Mouse (Mus musculus) macrophage (primary cell): Measurements from ENCODE around the gene Pak6. TPM values are rescaled to one million over a fixed set of nuclear protein-coding genes. Genes with fewer than 3 reads are reported as not detected.

Source experiments
- H3K27ac ChIP-seq: fragments of 350-480 bp; formaldehyde crosslinking; 2 replicates; pipeline ENCODE4 v1.9.0; 2021
- H3K36me3 ChIP-seq: fragments of 350-480 bp; formaldehyde crosslinking; 2 replicates; pipeline ENCODE4 v1.9.0; 2021; ENCODE audit errors: inconsistent target
- H3K4me3 ChIP-seq: fragments of 350-480 bp; formaldehyde crosslinking; 2 replicates; pipeline ENCODE4 v1.9.0; 2021; ENCODE audit errors: inconsistent target
- H3K79me2 ChIP-seq: fragments of 350-480 bp; formaldehyde crosslinking; 2 replicates; pipeline ENCODE4 v1.9.0; 2021; ENCODE audit errors: inconsistent target
- WGBS: methylation state at CpG from one replicate; pipeline ENCODE4 v1.1.7; 2026; ENCODE audit warnings: inconsistent platforms; ENCODE audit not compliant: missing documents; 5-methylcytosine and 5-hydroxymethylcytosine counted together
- polyA plus RNA-seq: library from polyadenylated mRNA; stranded (reverse); fragments of 250-400 nt; gene quantifications from 3 replicates; pipeline ENCODE4 v1.2.4, GENCODE M21; 2018; ENCODE audit warnings: inconsistent platforms

Gene Pak6
- polyA plus RNA-seq, 1 experiment from 2014 or later = not detected

DNA sequence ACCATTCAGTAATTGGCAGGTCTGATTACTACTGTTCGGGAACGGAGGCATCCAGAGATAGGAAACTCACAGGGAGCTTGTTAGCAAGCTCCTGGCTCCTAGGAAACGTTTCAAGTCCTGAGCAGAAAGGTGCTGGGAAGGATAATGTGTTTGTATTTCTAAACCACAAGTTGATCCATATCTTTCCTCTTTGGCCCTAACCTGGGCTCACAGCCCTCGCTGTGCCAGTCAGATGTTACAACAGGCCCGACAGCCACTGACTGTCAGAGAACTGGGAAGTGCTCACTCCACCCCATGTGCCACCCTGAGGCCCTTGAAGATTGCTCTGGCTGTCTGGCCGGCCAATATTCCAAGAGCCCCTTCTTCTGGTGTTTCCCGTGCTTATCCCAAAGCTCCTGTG, 11.4 kb downstream of the Pak6 start:
- WGBS = 62% methylated on average over 7 of the region's 7 CpGs
- Histone ChIP-seq H3K36me3 (no peaks in the 10 kb centered on the region), H3K4me3 (no peak overlapping the region), H3K27ac (no peak overlapping the region), H3K79me2 (no peaks in the 10 kb centered on the region)

DNA sequence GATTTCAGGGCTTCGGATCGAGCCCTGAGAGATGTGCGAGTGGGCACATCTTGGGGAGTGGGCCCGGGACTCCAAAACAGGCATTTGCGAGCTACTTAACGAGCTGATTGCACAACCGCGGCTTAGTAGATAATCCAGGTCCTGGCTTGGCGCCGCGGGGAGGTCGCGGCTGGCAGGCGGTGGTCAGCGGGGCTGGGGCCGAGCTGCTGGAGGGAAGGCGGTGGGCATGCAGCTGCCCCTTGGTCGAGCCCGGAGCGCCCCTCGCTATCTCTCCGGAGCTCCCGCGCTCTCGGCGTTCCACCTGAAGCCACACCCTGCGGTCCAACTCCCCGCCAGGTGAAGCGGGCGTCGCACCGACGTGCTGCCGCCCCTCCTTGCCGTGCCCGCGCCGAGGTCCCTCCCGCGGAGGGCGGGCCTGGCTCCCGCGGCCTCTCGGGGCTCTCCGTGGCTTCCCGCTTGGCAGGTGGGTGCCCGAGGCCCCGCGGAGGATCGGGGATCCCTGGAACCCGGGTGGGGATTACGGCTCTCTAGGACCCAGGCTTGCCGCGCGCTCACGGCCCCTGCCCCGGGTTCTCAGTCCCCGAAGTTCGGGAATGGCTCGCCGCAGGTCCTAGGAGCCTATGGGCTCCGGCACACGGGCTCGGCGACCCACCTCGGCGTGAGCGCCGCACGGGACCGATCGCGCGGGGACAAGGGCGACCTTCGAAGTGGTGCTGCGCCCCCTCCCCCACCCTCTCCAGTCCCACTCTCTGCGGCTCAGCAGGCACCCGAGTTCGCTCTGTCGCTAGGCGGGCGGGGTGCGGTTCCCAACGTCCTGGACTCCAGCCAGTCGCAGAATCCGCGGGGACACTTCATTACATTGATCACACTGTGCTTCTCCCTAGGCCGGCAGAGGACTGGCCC, 14.0 kb downstream of the Pak6 start:
- H3K4me3 ChIP-seq = no peak overlapping the region
- H3K79me2 ChIP-seq = no peaks in the 10 kb centered on the region
- no peak overlapping the region for H3K27ac ChIP-seq
- H3K36me3 ChIP-seq = no peaks in the 10 kb centered on the region
- WGBS = 5% methylated on average over 83 of the region's 89 CpGs

DNA sequence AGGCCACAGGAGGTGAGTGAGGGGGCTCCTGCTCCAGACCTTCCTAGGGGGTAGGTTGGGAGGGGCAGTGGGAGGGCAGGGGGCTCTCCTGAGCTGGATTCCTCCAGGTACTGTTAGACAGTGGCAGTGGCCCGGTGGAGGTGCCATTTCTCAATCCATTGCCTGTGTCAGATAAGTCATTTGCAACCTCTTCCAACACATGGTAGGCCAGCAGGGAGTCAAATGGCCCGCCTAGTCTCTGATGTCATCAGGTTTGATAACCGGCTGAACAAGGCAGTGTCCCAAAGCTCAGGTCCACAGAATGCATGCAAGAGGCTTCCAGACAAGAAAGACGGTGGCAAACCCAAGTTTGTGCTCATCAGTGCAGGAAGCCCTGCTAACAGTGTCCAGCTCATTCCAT, 14.7 kb downstream of the Pak6 start:
- H3K27ac ChIP-seq = no peak overlapping the region
- no peaks in the 10 kb centered on the region for H3K79me2 ChIP-seq
- 61% methylated on average over 4 of the region's 4 CpGs for WGBS
- no peak overlapping the region for H3K4me3 ChIP-seq
- no peaks in the 10 kb centered on the region for H3K36me3 ChIP-seq

DNA sequence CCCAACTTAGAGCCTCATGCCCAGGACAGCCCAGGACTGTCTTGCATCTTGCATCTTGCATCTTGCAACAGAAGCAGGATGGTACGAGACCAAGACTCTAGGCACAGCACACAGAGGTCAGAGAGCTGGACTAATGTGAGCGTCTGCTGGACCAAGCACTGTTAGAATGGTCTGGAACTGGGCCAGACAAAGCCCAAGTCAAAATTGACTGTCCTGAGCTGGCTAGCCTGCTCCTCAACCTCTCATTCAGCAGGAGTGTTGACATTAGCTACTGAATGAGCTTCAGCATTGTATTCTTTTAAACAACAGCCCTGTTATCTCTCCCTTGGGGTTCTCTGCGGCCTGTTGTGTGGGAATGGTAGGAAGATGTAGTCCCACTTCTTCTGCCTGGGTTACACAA, 16.5 kb downstream of the Pak6 start:
- WGBS = 97% methylated on average over 3 of the region's 3 CpGs
- H3K79me2 ChIP-seq = no peaks in the 10 kb centered on the region
- no peak overlapping the region for H3K27ac ChIP-seq
- H3K36me3 ChIP-seq = no peaks in the 10 kb centered on the region
- H3K4me3 ChIP-seq = no peak overlapping the region

DNA sequence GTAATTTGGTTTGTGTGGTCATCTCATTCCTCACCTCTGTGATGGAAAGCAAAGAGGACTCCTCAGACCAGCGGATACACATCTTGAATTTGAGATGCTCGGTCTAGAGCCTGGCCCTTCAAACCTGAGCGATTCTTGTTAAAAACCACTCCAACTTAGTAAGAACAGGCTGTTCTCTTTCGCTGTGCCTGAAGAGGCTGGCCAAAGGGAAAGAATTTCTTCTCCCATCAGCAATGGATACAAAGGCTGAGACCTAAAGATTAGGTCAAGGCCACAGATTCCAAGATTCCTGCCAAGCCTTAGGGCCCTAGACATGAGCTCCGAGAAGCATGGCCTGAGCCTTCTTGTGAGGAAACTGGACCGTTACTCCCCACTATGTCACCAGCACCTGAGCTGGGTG, 17.8 kb downstream of the Pak6 start:
- Histone ChIP-seq H3K27ac (no peak overlapping the region), H3K36me3 (no peaks in the 10 kb centered on the region), H3K79me2 (no peaks in the 10 kb centered on the region), H3K4me3 (no peak overlapping the region)
- WGBS = 96% methylated on average over 6 of the region's 6 CpGs

DNA sequence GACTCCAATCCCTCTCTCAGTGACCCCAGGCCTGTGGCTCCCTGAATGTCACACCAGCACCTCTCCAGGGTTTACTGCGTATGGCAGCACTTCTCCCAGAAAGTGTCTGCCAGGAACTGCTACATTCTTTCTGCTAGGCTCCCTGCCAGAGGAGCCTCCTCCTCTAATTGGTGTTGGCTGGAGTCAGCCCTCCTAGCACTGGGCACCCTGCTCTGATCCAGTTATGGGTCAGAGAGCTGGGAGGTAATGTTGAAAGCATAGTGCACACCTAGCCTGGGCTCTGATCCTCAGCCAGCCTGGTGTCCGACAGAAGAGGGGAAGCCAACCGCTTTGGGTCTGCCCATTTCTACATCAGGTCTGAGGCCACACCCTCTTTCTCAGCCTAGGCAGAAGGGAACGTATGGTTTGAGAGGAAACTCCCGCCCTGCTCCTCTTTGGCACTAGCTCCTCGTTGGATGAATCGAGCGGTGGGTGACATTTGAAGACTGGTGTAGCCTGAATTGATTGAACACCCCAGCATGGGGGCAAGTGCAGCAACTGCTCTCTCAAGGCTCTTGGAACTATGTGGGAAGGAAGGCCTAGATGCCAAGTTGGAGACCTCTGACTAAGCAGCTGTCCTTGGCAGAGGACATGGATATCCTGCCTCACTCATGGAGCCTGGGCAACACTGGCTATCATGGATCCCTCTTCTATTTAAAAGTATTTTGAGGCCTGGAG, 19.6 kb downstream of the Pak6 start:
- no peak overlapping the region for H3K4me3 ChIP-seq
- 68% methylated on average over 8 of the region's 8 CpGs for WGBS
- H3K79me2 ChIP-seq = no peaks in the 10 kb centered on the region
- no peak overlapping the region for H3K27ac ChIP-seq
- no peaks in the 10 kb centered on the region for H3K36me3 ChIP-seq

DNA sequence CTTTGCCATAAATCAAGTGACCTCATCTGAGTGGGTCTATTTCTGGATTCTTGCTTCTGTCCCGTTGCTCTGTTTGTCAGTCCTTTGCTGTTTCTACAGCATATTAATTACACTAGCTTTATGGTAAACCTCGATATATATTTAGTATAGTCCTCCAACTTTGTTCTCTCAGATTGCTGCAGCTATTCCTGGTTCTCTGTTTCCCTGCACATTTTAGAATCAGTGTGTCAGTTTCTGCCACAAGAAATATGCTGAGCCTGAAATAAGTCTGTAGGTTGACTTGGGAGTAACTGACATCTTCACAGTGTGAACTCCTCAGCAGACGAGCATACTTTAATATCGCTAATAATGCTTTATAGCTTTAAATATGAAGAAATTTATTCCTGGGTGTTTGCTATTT, 22.0 kb downstream of the Pak6 start:
- Histone ChIP-seq H3K4me3 (no peak overlapping the region), H3K36me3 (no peaks in the 10 kb centered on the region), H3K79me2 (no peaks in the 10 kb centered on the region), H3K27ac (no peak overlapping the region)
- 79% methylated on average over 4 of the region's 4 CpGs for WGBS

DNA sequence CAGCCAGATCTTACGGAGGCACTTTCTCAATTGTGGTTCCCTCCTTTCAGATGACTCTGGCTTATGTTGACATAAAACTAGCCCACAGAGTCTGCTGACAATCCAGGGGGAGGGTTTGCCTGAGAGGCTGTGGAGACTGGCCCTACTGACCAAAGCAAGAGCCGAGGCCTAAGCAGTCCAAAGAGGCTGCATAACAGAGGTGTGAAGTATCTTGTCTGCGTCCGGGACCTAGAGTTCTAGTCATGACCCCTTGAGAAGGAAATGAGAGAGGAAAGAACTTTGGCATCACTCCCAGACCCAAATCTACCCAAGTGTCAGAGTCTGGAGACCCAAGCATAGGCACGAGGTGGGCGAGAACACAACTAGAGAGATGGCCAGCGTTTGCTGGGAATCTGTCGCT, 23.6 kb downstream of the Pak6 start:
- 52% methylated on average over 8 of the region's 8 CpGs for WGBS
- H3K36me3 ChIP-seq = no peaks in the 10 kb centered on the region
- H3K4me3 ChIP-seq = no peak overlapping the region
- H3K27ac ChIP-seq = no peak overlapping the region
- H3K79me2 ChIP-seq = no peaks in the 10 kb centered on the region

DNA sequence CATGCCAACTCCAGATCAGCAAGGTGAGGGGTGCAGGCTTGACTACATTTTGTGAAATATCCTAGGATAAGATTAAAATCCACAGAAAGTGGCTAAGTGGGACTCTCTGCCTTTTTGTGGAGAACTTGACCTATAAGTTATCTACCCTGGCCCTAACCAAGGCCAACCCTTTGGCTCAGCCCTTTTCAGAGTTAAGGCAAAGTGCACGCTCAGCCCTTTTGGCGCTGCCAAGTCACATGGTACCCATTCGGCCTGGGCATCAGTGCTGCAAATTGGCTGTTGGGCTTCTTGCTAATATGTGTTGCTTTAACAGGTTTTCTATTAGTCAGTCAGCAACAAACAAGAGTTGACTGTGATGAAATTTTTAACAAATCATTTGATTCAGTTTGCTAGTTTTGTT, 24.7 kb downstream of the Pak6 start:
- no peak overlapping the region for H3K4me3 ChIP-seq
- no peaks in the 10 kb centered on the region for H3K36me3 ChIP-seq
- H3K27ac ChIP-seq = no peak overlapping the region
- 89% methylated on average over 3 of the region's 3 CpGs for WGBS
- H3K79me2 ChIP-seq = no peaks in the 10 kb centered on the region

DNA sequence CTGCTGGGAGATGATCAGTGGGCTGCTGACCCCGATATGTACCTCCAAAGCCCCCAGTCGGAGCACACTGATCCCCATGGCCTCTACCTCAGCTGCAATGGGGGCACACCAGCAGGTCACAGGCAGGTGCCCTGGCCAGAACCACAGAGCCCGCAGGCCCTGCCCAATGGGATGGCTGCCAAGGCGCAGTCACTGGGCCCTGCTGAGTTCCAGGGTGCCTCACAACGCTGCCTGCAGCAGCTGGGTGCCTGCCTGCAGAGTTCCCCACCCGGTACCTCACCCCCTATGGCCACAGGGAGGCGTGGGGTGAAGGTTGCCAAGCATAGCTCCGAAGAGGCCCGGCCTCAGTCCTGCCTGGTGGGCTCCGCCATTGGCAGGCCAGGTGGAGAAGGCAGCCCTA, 26.8 kb downstream of the Pak6 start:
- 81% methylated on average over 10 of the region's 10 CpGs for WGBS
- Histone ChIP-seq H3K79me2 (no peaks in the 10 kb centered on the region), H3K27ac (no peak overlapping the region), H3K4me3 (no peak overlapping the region), H3K36me3 (no peaks in the 10 kb centered on the region)

DNA sequence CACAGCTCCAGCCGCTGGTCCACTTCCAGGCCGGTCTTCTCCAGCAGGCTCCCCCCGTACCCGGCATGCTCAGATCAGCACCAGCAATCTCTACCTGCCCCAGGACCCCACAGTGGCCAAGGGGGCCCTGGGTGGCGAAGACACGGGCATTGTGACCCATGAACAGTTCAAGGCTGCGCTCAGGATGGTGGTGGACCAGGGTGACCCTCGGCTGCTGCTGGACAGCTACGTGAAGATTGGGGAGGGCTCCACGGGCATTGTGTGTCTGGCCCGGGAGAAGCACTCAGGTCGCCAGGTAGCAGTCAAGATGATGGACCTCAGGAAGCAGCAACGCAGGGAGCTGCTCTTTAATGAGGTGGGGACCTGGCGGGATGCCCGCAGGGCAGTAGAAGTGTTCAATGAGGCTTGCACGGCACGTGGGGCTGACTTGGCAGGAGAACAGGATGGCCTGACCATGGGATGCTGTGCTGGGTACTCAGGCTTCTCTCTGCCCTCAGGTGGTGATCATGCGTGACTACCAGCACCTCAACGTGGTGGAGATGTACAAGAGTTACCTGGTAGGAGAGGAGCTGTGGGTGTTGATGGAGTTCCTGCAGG, 30.4 kb downstream of the Pak6 start:
- H3K79me2 ChIP-seq = no peaks in the 10 kb centered on the region
- H3K27ac ChIP-seq = no peak overlapping the region
- H3K4me3 ChIP-seq = no peak overlapping the region
- H3K36me3 ChIP-seq = no peaks in the 10 kb centered on the region
- 88% methylated on average over 19 of the region's 19 CpGs for WGBS

DNA sequence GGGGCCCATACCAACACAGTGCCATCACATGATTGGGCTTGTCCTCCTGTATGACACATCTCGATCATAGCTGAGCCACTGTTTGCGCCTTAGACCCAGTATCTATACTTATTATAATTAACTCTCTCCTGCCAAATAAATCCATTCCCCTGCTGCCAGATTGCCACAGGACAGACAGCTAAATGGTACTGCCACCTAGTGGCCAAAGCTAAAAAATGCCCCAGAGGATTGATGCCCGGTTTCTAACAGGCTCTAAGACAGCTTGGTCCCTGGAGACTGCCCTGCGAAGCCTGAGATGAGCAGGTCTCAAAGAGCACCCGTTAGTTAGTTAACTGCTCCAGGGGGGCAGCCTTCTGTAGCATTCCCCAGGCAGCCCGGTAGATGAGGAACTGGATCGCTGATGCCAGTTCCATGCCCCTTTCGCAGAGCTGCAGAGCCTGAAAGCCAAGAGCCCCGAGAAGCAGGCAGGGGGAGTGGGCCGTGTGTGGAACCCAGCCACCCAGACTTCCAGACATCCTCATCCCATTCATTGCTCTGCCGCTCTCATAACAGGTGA, 32.7 kb downstream of the Pak6 start:
- Histone ChIP-seq H3K27ac (no peak overlapping the region), H3K4me3 (no peak overlapping the region), H3K36me3 (no peaks in the 10 kb centered on the region), H3K79me2 (no peaks in the 10 kb centered on the region)
- WGBS = 32% methylated on average over 11 of the region's 11 CpGs

DNA sequence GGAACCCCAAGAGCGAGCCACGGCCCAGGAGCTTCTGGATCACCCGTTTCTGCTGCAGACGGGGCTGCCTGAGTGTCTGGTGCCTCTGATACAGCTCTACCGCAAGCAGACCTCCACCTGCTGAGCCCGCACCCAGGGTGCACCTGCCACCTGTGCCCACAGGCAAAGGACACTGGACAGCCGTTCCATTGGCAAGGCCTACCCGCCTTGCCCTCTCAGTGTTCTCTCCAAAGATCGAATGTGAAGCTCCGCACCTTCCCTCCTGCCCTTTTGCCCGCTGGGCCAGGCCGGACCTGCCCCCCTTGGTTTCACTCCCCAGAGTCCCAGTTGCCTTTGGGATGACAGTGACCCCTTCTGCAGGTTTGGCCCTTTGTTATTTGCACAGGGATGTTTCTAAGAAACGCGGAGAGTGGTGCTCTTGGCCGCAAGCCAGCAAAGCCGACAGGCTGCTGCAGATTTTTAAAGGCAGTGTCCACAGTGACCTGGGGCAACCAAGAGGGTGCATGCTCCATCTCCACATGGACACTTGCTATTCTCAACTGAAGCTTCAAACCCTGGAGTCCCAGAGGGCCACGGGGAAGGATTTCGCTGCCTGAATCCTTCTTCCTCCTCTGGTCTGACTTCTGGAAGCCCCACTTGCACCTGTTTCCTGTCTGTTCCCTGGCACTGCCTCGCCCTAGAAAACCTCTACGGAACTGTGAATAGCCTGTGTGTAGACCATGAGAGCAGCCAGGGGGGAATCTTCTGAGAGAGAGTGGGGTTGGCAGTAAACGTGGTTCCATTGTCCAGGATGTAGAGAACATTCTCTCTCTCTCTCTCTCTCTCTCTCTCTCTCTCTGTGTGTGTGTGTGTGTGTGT, 33.6 kb downstream of the Pak6 start:
- H3K4me3 ChIP-seq = no peak overlapping the region
- H3K79me2 ChIP-seq = no peaks in the 10 kb centered on the region
- no peak overlapping the region for H3K27ac ChIP-seq
- WGBS = 42% methylated on average over 21 of the region's 21 CpGs
- no peaks in the 10 kb centered on the region for H3K36me3 ChIP-seq

DNA sequence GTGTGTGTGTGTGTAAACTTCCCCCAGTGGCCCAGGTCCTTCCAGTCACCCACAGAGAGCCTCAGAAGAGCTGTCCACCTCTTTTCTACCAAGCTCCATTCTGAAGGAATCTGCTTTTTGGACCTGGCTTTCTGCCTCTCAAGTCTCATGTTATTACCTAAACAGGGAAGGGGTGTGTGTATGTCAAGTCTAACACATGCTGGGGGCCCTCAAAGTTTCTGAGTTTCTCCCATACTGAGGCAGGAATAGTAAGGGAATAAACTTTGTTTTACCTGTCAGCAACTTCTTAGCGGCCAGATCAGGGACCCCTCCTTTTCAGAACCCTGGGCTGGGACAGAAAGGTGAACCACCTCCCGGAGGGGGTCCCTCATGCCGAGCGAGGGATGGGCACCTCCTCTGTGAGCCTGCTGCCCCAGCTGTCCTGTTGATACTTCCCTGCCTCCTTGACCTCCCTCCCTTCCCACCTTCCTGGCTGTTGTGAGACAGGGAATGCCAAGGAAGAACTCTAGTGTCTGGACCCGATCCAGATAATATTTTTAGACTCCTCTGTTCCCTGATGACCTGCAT, 34.3 kb downstream of the Pak6 start:
- Histone ChIP-seq H3K79me2 (no peaks in the 10 kb centered on the region), H3K27ac (no peak overlapping the region), H3K36me3 (no peaks in the 10 kb centered on the region), H3K4me3 (no peak overlapping the region)
- 56% methylated on average over 5 of the region's 5 CpGs for WGBS
